Mouse (Mus musculus): ENCODE measurements around the gene AC170998.1. TPM values are rescaled to one million over a fixed set of nuclear protein-coding genes. Genes with fewer than 3 reads are reported as not detected.

The AC170998.1 gene
- total RNA-seq (2021), result 1 to 10 TPM; 2.2 to 3.6 TPM

GRCm38 (mm10) chr17:28725783-28726182 is at the start of gene AC170998.1:
Gene AC170998.1, plus strand, starts transcription at chr17:28726083.
- intact Hi-C loops (cut with DNase I), result no loop called here
- no peak for DNase-seq (ENCODE audit: low spot score in 2 of 2)

- no peak for DNase-seq (ENCODE audit: low spot score in 2 of 2)
- intact Hi-C loops (cut with DNase I), result no loop called here
Measured at GRCm38 (mm10) chr17:28682311-28683084, 43.4 kb upstream of the AC170998.1 start.

DNA sequence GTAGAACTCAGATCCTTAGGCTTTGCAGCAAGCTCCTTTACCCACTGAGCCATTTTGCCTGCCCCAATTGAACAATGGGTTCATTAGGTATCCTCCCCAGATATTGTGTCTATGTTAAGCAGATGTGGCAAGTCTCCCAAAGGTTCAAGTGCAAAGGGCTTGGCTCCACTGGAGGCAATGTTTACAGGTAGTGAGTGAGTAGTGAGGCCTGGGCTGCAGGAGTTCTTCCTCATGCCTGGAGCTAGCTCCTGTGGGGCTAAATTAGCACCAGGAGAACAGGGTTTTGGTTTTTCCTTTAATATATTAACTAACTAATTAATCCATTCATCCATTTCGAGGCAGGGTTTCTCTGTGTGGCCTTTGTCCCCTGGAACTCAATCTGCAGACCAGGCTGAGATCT is 42.3 kb upstream of the AC170998.1 start:
- intact Hi-C loops (cut with DNase I), result no loop called here
- no peak for DNase-seq (ENCODE audit: low spot score in 2 of 2)

DNA sequence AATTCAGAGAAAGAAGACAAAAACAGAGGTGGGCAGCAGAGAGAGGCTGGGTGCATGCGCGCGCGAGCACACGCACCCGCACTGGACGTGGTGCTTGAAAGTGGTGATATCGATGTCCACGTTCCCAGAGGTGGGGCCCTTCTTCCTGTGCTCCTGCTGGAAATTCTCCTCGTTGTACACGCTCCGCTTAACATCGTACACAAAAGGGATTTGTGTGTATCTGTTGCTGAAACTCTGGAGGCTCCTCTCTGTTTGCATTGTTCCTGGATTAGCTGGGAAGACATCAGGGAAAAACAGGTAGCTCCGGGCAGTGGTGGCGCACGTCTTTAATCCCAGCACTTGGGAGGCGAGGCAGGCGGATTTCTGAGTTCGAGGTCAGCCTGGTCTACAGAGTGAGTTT is 41.3 kb upstream of the AC170998.1 start:
- intact Hi-C loops (cut with DNase I), result no loop called here
- no peak for DNase-seq (ENCODE audit: low spot score in 2 of 2)

DNA sequence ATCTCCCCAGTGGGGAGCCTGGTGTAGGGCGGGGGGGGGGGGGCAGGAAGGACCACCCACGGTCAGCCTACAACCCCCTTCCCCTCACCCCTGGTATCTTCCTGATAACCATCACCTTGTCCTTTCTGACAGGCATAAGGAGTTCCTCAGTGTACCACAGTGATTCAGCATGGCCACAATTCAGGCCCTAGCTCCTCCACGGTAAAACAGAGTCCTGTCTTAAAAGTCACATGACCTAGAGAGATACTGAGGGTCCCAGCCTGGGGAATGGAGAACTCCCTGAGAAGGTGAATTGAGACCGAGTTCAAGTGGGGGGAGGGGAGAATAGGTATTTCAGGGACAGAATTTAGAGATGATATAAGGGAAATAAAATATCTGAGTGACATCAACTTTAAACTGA is 38.5 kb upstream of the AC170998.1 start:
- DNase-seq (ENCODE audit: low spot score in 2 of 2), result no peak
- intact Hi-C loops (cut with DNase I), result no loop called here

GRCm38 (mm10) chr17:28689586-28690283 is 36.1 kb upstream of the AC170998.1 start, which contains the start of gene Slc26a8:
Gene Slc26a8, minus strand, starts transcription at chr17:28690233.
- DNase-seq (ENCODE audit: low spot score in 2 of 2), result peak; percentile 48 to 60
- intact Hi-C loops (cut with DNase I), result loop anchor here (2.0 to 5.0 kb wide), 6 partner anchors 59 to 237 kb away; partner anchors contain the start of genes Brpf3 and Srpk1

- DNase-seq (ENCODE audit: low spot score in 2 of 2), result peak; percentile 100
- intact Hi-C loops (cut with DNase I), result loop anchor here (1.0 to 5.0 kb wide), 7 partner anchors 44 to 236 kb away; partner anchors contain the start of genes Brpf3 and Srpk1
Measured at GRCm38 (mm10) chr17:28690776-28691686, 34.9 kb upstream of the AC170998.1 start, which contains the start of gene Mapk14. Gene Mapk14, plus strand, starts transcription at chr17:28691329.

DNA sequence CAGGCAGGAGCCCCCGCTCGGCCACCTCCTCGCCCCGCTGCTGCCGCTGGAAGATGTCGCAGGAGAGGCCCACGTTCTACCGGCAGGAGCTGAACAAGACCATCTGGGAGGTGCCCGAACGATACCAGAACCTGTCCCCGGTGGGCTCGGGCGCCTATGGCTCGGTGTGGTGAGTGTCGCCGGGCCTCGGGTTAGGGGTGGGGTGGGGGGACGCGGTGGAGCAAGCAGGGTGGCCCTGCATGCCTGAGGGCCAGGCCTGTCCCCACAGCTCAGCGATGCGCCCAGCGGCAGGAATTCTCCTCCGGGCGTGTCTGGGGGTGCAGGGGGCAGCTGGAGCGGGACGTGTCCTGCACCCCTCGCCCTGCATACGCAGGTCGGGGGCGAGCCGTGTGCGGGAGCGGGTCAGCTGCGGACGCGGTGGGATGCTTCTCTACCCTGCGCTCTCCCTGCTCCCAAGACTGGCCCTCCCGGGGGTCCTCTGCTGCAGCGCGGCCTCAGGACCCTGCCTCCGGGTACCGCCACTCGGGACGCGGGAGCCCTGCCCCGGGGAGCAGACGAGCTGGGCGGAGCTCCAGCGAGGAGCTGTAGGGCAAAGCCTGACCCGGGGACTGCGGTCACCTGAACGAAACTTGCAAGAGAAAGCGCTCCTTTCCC is 34.1 kb upstream of the AC170998.1 start:
- intact Hi-C loops (cut with DNase I), result loop anchor here (1.0 to 5.0 kb wide), 7 partner anchors 43 to 235 kb away; partner anchors contain the start of genes Brpf3 and Srpk1

DNA sequence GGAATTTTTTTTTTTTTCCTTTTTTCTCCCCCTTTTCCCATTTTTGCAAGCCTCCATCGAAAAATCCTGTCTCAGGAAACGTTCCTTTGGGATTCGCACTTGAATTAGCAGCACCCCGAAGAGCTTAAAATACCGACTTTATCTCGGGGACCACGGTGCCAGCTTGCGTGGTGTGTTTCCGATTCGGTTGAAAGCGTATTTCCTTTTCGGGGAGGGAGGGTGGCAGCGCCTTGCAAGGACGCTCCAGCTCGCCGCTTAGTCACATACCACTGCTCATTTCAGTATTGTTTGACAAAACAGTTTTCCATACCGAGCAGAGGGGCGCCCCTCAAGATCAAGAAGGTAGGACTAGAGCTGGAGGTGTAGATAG is 33.6 kb upstream of the AC170998.1 start:
- peak; percentile 58 to 82 for DNase-seq (ENCODE audit: low spot score in 2 of 2)

More for the DNA sequence above, 34.1 kb upstream of the AC170998.1 start:
- DNase-seq (ENCODE audit: low spot score in 2 of 2), result no peak

DNA sequence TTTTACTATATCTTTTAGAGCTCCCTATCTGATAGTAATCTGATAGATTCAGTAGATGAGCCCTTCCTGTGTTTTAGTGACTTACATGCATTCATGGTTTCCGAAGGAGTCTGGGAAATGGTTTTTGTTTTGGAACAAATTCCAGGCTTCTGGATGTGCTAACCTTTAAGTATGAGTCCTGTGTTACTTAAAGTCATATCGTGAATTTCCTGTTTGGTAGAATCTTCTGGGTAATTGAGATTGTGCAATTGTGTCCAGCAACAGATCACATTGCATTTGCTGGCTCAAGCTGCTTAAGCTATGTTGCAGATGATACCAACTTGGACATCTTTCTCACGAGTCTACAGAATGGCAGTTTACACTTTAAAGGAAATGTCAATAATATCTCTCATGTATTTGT is 32.8 kb upstream of the AC170998.1 start:
- intact Hi-C loops (cut with DNase I), result loop anchor here (5.0 kb wide), 3 partner anchors 71 to 214 kb away; partner anchors contain the start of gene Srpk1
- no peak for DNase-seq (ENCODE audit: low spot score in 2 of 2)

More for the DNA sequence above, 33.6 kb upstream of the AC170998.1 start:
- intact Hi-C loops (cut with DNase I), result loop anchor here (5.0 kb wide), 3 partner anchors 70 to 215 kb away; partner anchors contain the start of gene Srpk1

DNA sequence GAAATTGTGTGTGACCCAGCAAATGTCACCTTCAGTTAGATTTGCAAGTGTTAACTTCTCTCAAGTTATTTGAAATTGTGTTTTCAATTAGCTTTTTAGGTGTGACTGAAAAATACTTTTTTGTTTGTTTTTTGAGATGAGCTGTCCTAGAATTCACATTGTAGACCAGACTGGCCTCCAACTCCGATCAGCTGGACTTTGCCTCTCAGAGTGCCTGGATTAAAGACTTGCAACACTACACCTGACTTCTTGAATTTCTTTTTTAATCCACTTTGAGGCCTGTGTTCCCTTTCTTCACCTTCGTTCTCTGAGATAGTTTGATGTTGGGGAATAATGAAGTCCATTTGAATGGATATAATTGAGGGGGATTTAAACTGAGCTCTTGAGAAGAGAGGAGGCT is 31.8 kb upstream of the AC170998.1 start:
- DNase-seq (ENCODE audit: low spot score in 2 of 2), result no peak
- intact Hi-C loops (cut with DNase I), result loop anchor here (5.0 kb wide), 3 partner anchors 72 to 213 kb away; partner anchors contain the start of gene Srpk1

DNA sequence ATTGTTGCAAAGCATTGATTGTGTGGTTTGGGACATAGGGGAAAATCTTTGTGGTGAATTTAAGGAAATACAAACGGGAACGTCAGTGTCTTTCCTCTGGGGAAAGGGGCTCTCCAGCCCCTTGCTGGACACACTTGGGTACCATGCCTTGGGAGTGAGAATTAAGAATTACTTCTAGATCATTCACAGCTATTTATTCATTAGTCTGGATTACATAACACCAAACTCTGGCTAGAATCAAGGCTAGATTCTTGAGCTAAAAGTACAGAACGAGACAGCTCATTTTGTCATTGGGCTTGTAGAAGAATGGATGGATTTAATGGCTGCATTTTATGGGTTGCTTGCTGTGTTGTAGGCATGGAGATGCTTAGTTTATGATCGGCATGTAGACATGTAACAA is 31.1 kb upstream of the AC170998.1 start:
- DNase-seq (ENCODE audit: low spot score in 2 of 2), result no peak
- intact Hi-C loops (cut with DNase I), result loop anchor here (5.0 kb wide), 3 partner anchors 73 to 212 kb away; partner anchors contain the start of gene Srpk1

DNA sequence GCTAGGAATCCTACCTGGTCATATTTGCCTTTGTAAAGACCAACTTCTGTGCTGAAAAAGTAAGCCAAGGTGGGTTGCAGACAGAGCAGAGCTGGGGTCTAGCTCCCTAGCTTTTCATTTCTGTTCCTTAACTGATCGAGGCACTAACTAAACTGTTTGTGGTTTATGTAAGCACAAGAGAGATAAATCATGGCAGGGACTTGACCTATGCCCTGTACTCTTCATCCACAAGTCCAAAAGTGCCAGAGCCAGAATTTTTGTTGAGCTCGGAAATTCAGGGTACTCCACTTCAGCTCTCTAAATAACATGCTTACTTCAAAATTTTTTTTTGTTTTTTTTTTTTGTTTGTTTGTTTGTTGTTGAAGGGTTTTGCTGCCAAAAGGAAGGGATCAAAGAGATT is 29.2 kb upstream of the AC170998.1 start:
- intact Hi-C loops (cut with DNase I), result no loop called here
- no peak for DNase-seq (ENCODE audit: low spot score in 2 of 2)

- DNase-seq (ENCODE audit: low spot score in 2 of 2), result peak; percentile 54 to 66
- intact Hi-C loops (cut with DNase I), result no loop called here
Measured at GRCm38 (mm10) chr17:28697290-28698195, 28.3 kb upstream of the AC170998.1 start.

DNA sequence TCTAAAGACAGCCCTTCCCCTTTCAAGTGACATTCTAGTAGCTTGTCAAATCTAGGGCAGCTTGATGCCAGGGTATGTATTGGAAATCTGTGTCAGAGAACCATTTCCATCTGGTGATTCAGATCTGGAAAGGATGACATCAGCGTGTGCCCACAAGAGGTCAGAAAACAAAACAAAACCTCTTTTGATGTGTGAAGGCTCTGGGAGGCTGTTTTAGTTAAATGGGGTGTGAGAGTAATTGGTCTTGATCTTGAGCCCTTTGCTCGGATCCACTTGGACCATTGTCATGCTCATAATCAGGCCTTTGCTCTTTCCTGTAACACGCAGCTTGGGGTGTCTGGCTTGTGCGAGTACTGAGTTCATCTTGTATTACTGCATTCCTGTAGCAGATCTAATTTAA is 27.6 kb upstream of the AC170998.1 start:
- intact Hi-C loops (cut with DNase I), result no loop called here
- DNase-seq (ENCODE audit: low spot score in 2 of 2), result no peak

GRCm38 (mm10) chr17:28698672-28699071 is 27.2 kb upstream of the AC170998.1 start:
- DNase-seq (ENCODE audit: low spot score in 2 of 2), result no peak
- intact Hi-C loops (cut with DNase I), result no loop called here

DNA sequence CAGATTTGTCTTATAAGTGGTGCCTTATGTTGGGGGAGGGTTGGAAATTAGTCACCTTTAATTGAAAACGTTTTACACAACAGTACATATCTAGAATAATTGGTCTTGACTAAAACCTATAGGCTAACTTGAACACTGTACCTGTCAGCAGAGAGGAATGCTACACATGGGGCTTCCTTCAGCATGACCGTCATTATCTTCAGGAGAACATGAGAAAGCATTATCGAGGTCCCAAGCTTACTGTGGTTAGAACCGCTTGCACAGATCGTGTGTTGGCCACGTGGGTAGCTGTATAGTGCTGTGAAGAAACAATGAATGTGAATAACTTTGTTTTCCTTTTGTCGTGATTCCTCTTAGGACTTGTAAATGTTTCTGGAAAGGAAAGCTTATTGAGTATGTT is 26.1 kb upstream of the AC170998.1 start:
- no peak for DNase-seq (ENCODE audit: low spot score in 2 of 2)

DNA sequence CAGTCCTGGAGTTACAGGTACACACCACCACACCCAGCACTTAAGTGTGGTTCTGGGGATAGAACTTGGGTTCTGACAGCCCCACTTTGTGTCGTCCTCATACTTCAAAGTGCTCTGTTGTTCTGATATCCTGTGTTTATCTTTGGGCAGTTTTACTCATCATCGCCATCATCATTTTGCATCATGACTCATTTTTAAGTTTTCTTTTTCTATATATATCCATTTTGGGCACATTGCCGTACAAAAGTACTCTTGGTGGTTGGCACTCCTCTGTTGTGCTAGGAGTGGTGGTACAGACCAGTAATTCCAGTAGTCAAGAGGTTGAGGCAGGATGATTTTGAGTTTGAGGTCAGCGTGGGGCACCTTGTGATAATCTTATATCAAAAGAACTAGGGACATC is 24.7 kb upstream of the AC170998.1 start:
- intact Hi-C loops (cut with DNase I), result no loop called here
- DNase-seq (ENCODE audit: low spot score in 2 of 2), result no peak

More for the DNA sequence above, 26.1 kb upstream of the AC170998.1 start:
- intact Hi-C loops (cut with DNase I), result no loop called here

Data from left cerebral cortex, postnatal 25 days (tissue).